Mouse (Mus musculus) liver, embryonic 16.5 days (tissue): Measurements from ENCODE around the gene Cars. TPM values are rescaled to one million over a fixed set of nuclear protein-coding genes. Genes with fewer than 3 reads are reported as not detected.

Source experiments
- ATAC-seq: fragments of 200-750 bp; cut with Nextera tagmentation; 2 replicates; pipeline ENCODE4 v1.8.0; 2017; ENCODE audit warnings: low read depth, mild to moderate bottlenecking, moderate number of reproducible peaks, moderate library complexity
- H3K27ac ChIP-seq: fragments of 300-500 bp; sonication (generic); 2 replicates; pipeline ENCODE4 v1.5.1; 2014; ENCODE audit warnings: mild to moderate bottlenecking, low read length
- H3K27me3 ChIP-seq: fragments of 300-500 bp; sonication (generic); 2 replicates; pipeline ENCODE4 v1.6.1; 2014; ENCODE audit warnings: low read depth, low read length, mixed read lengths; ENCODE audit not compliant: control insufficient read depth, insufficient read depth
- H3K36me3 ChIP-seq: fragments of 300-500 bp; sonication (generic); 2 replicates; pipeline ENCODE4 v1.6.1; 2014; ENCODE audit warnings: mild to moderate bottlenecking; ENCODE audit not compliant: control insufficient read depth, insufficient read depth
- H3K4me1 ChIP-seq: fragments of 300-500 bp; sonication (generic); 2 replicates; pipeline ENCODE4 v1.6.1; 2014; ENCODE audit warnings: low read depth, low read length, mixed read lengths; ENCODE audit not compliant: control insufficient read depth
- H3K4me2 ChIP-seq: fragments of 300-500 bp; sonication (generic); 2 replicates; pipeline ENCODE4 v1.6.1; 2014; ENCODE audit warnings: low read depth, low read length, mixed read lengths
- H3K4me3 ChIP-seq: fragments of 300-500 bp; sonication (generic); 2 replicates; pipeline ENCODE4 v1.5.1; 2014; ENCODE audit warnings: low read depth, mild to moderate bottlenecking, low read length
- H3K9ac ChIP-seq: fragments of 300-500 bp; sonication (generic); 2 replicates; pipeline ENCODE4 v1.6.1; 2014; ENCODE audit warnings: low read depth, low read length
- H3K9me3 ChIP-seq: fragments of 300-500 bp; sonication (generic); replicated peaks from 2 replicates; pipeline ENCODE4 v1.6.1; 2016; ENCODE audit warnings: low read length; ENCODE audit not compliant: control insufficient read depth
- WGBS: fragments of 180-500 bp; shearing (Covaris S2); extraction: QIAGEN DNeasy Blood & Tissue Kit; methylation state at CpG from one replicate; pipeline ENCODE4 v1.1.7; 2014; ENCODE audit not compliant: insufficient replicate concordance; 5-methylcytosine and 5-hydroxymethylcytosine counted together
- polyA plus RNA-seq: library from polyadenylated mRNA; unstranded; fragments of >200 nt; fragmentation: Nextera tagmentation; extraction: Ambion mirVana; gene quantifications from 2 replicates; pipeline ENCODE4 v1.2.1, GENCODE M21; 2015

Cars gene
- polyA plus RNA-seq, 1 experiment from 2014 or later = 62.0 TPM

- Histone ChIP-seq H3K4me3 (no peak overlapping the region), H3K27ac (no peak overlapping the region), H3K4me1 (no peaks in the 10 kb centered on the region; the same call in 1 of the 2 replicates), H3K9ac (no peak overlapping the region), H3K27me3 (no peaks in the 10 kb centered on the region), H3K4me2 (no peak overlapping the region), H3K36me3 (no peaks in the 10 kb centered on the region), H3K9me3 (no peaks in the 10 kb centered on the region)
- 39% methylated on average over 2 of the region's 2 CpGs for WGBS
- ATAC-seq = no peak
Measured at GRCm38 (mm10) chr7:143626178-143626577, 26.3 kb upstream of the Cars start.

GRCm38 (mm10) chr7:143625151-143625550 lies 25.3 kb upstream of the Cars start:
- 32% methylated on average over 5 of the region's 5 CpGs for WGBS
- Histone ChIP-seq H3K27me3 (no peaks in the 10 kb centered on the region), H3K27ac (no peak overlapping the region), H3K9me3 (no peaks in the 10 kb centered on the region), H3K9ac (no peak overlapping the region), H3K4me1 (no peaks in the 10 kb centered on the region; the same call in 1 of the 2 replicates), H3K4me3 (no peak overlapping the region), H3K4me2 (no peak overlapping the region), H3K36me3 (no peaks in the 10 kb centered on the region)
- ATAC-seq = no peak

- no peaks in the 10 kb centered on the region for H3K9me3 ChIP-seq
- WGBS = 49% methylated on average over 3 of the region's 3 CpGs
- ATAC-seq = no peak
Measured at GRCm38 (mm10) chr7:143624561-143624960, 24.7 kb upstream of the Cars start.

GRCm38 (mm10) chr7:143620951-143621350 lies 21.1 kb upstream of the Cars start:
- no peaks in the 10 kb centered on the region for H3K36me3 ChIP-seq
- no peak overlapping the region for H3K4me3 ChIP-seq
- H3K9me3 ChIP-seq = no peaks in the 10 kb centered on the region
- no peaks in the 10 kb centered on the region for H3K4me1 ChIP-seq
- no peak for ATAC-seq
- no peak overlapping the region for H3K9ac ChIP-seq
- no peak overlapping the region for H3K27ac ChIP-seq
- no peak overlapping the region for H3K4me2 ChIP-seq
- H3K27me3 ChIP-seq = no peaks in the 10 kb centered on the region
- 52% methylated on average over 1 of the region's 1 CpGs for WGBS

More at GRCm38 (mm10) chr7:143624561-143624960, 24.7 kb upstream of the Cars start:
- H3K4me2 ChIP-seq = no peak overlapping the region
- no peaks in the 10 kb centered on the region for H3K27me3 ChIP-seq
- H3K9ac ChIP-seq = no peak overlapping the region
- H3K4me3 ChIP-seq = no peak overlapping the region
- H3K27ac ChIP-seq = no peak overlapping the region
- no peaks in the 10 kb centered on the region; the same call in 1 of the 2 replicates for H3K4me1 ChIP-seq
- H3K36me3 ChIP-seq = no peaks in the 10 kb centered on the region

- Histone ChIP-seq H3K27me3 (no peaks in the 10 kb centered on the region), H3K9ac (no peak overlapping the region), H3K4me1 (no peaks in the 10 kb centered on the region; the same call in 1 of the 2 replicates), H3K27ac (no peak overlapping the region), H3K9me3 (no peaks in the 10 kb centered on the region), H3K36me3 (no peaks in the 10 kb centered on the region), H3K4me3 (no peak overlapping the region), H3K4me2 (no peak overlapping the region)
- no peak for ATAC-seq
- WGBS = 27% methylated on average over 9 of the region's 9 CpGs
Measured at GRCm38 (mm10) chr7:143614404-143615135, 14.7 kb upstream of the Cars start.

GRCm38 (mm10) chr7:143612215-143612614 lies 12.3 kb upstream of the Cars start:
- Histone ChIP-seq H3K36me3 (no peaks in the 10 kb centered on the region), H3K27me3 (no peaks in the 10 kb centered on the region), H3K4me3 (no peak overlapping the region), H3K9ac (no peak overlapping the region), H3K9me3 (no peaks in the 10 kb centered on the region), H3K4me2 (no peak overlapping the region), H3K27ac (no peak overlapping the region), H3K4me1 (no peaks in the 10 kb centered on the region; the same call in 1 of the 2 replicates)
- ATAC-seq = no peak
- WGBS = 48% methylated on average over 3 of the region's 3 CpGs

GRCm38 (mm10) chr7:143605321-143605720 lies 5.4 kb upstream of the Cars start:
- Histone ChIP-seq H3K36me3 (no peaks in the 10 kb centered on the region), H3K9me3 (no peaks in the 10 kb centered on the region), H3K9ac (no peak overlapping the region), H3K4me1 (peaks cover 5% of the 10 kb centered on the region), H3K27me3 (no peaks in the 10 kb centered on the region), H3K27ac (no peak overlapping the region), H3K4me2 (no peak overlapping the region), H3K4me3 (no peak overlapping the region)
- ATAC-seq = no peak
- 27% methylated on average over 3 of the region's 3 CpGs for WGBS

GRCm38 (mm10) chr7:143604889-143605288 lies 5.0 kb upstream of the Cars start:
- Histone ChIP-seq H3K4me3 (no peak overlapping the region), H3K36me3 (no peaks in the 10 kb centered on the region), H3K9ac (no peak overlapping the region), H3K9me3 (no peaks in the 10 kb centered on the region), H3K27ac (no peak overlapping the region), H3K27me3 (no peaks in the 10 kb centered on the region), H3K4me2 (no peak overlapping the region), H3K4me1 (peaks cover 6% of the 10 kb centered on the region)
- WGBS = 26% methylated on average over 2 of the region's 2 CpGs
- no peak for ATAC-seq

- ATAC-seq = no peak
- Histone ChIP-seq H3K9me3 (no peaks in the 10 kb centered on the region), H3K4me1 (peaks cover 22% of the 10 kb centered on the region), H3K9ac (no peak overlapping the region), H3K4me2 (no peak overlapping the region), H3K27ac (no peak overlapping the region), H3K27me3 (no peaks in the 10 kb centered on the region), H3K36me3 (peaks cover 3% of the 10 kb centered on the region; the same call in 1 of the 2 replicates), H3K4me3 (no peak overlapping the region)
- WGBS = 77% methylated on average over 2 of the region's 2 CpGs
Measured at GRCm38 (mm10) chr7:143601705-143602104, 1.8 kb upstream of the Cars start.
